ENCODE assay signal across 25 mouse cellular contexts in the genomic region with DNA sequence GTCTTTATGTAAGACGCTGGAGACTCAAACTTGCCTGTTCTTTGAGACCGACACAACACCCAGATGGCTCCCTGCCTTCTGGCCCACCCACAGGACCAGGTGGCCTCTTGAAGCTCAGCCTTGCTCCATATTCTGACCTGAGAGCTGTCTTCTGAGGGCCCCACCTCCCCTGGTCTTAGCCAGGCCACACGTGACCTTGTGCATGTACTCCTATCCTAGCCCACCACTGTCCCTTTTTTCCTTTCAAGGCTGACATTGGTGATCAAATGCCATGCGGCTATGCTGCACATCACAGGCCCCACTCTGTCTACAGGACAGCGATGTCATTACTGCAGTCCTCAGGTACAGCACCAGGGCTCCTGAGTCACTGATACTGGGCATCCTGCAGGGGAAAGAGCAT. TPM values are rescaled to one million over a fixed set of nuclear protein-coding genes. Genes with fewer than 3 reads are reported as not detected.
DNase-seq lines count a peak whose midpoint lies in the region; ATAC-seq and TF ChIP-seq lines count a peak whose summit lies in the region.
"Had no signal": no experiment of that assay in that cellular context is flagged by ENCODE, and none has a peak within 500 bp of the region (broad histone marks: within the 10 kb centered on the region; RNA-seq: fewer than 3 reads in every experiment).

No protein-coding gene starts in this region.

- no peak overlapping the region for H3K4me2 ChIP-seq in midbrain, embryonic 13.5 days (replicated peaks)
- no peak overlapping the region for H3K4me2 ChIP-seq in embryonic facial prominence, embryonic 15.5 days (replicated peaks)
- no peak overlapping the region for H3K4me2 ChIP-seq in stomach, postnatal 0 days (replicated peaks; ENCODE audit: low read depth)
- H3K4me2 ChIP-seq: embryonic facial prominence, embryonic 12.5 days; forebrain, embryonic 12.5 days; heart, embryonic 12.5 days; hindbrain, embryonic 14.5 days had no signal

- no peak overlapping the region for H3K4me3 ChIP-seq in midbrain, embryonic 13.5 days (replicated peaks)
- no peak overlapping the region for H3K4me3 ChIP-seq in midbrain, embryonic 10.5 days
- no peak overlapping the region for H3K4me3 ChIP-seq in embryonic facial prominence, embryonic 15.5 days (replicated peaks)
- no peak overlapping the region for H3K4me3 ChIP-seq in stomach, postnatal 0 days (ENCODE audit: low read depth, low read length)
- H3K4me3 ChIP-seq: embryonic facial prominence, embryonic 12.5 days; erythroblast, embryonic 14.5 days; forebrain, embryonic 12.5 days; heart, adult 2 months; heart, embryonic 12.5 days; megakaryocyte, embryonic 14.5 days had no signal

- no peak overlapping the region for H3K27ac ChIP-seq in midbrain, embryonic 13.5 days
- H3K27ac ChIP-seq in midbrain, embryonic 10.5 days (replicated peaks), result no peak overlapping the region
- peak overlapping the region; percentile 66 for H3K27ac ChIP-seq in embryonic facial prominence, embryonic 15.5 days (replicated peaks)
- H3K27ac ChIP-seq in stomach, postnatal 0 days (replicated peaks), result no peak overlapping the region
- H3K27ac ChIP-seq: embryonic facial prominence, embryonic 12.5 days; forebrain, embryonic 12.5 days; heart, adult 2 months; hindbrain, embryonic 14.5 days had no signal

- no peak overlapping the region for H3K9ac ChIP-seq in midbrain, embryonic 13.5 days (replicated peaks)
- no peak overlapping the region for H3K9ac ChIP-seq in embryonic facial prominence, embryonic 15.5 days
- no peak overlapping the region for H3K9ac ChIP-seq in stomach, postnatal 0 days (ENCODE audit: low read length)
- H3K9ac ChIP-seq: embryonic facial prominence, embryonic 12.5 days; forebrain, embryonic 12.5 days; heart, embryonic 12.5 days; hindbrain, embryonic 14.5 days had no signal

- peaks cover 27% of the 10 kb centered on the region for H3K36me3 ChIP-seq in midbrain, embryonic 13.5 days
- peaks cover 66% of the 10 kb centered on the region for H3K36me3 ChIP-seq in midbrain, embryonic 10.5 days
- H3K36me3 ChIP-seq in embryonic facial prominence, embryonic 15.5 days, result peaks cover 10% of the 10 kb centered on the region
- H3K36me3 ChIP-seq in stomach, postnatal 0 days (ENCODE audit: control insufficient read depth, insufficient read depth, low read length), result no peaks in the 10 kb centered on the region

- DNase-seq in heart, adult 11 months, result peak; percentile 92
- no peak for DNase-seq in heart, adult 18-20 months
- no peak for DNase-seq in midbrain, embryonic 10.5 days (ENCODE audit: low spot score)
- no peak for DNase-seq in stomach, postnatal 0 days (ENCODE audit: low spot score)
- DNase-seq: adrenal gland, adult 8-10 months; kidney, adult 11 months; layer of hippocampus, adult 9-11 months; thymus, postnatal 36 days had no signal

- no peaks in the 10 kb centered on the region for H3K4me1 ChIP-seq in midbrain, embryonic 13.5 days (replicated peaks)
- H3K4me1 ChIP-seq in midbrain, embryonic 10.5 days, result no peaks in the 10 kb centered on the region
- peaks cover 7% of the 10 kb centered on the region; the same call in 1 of the 2 replicates for H3K4me1 ChIP-seq in embryonic facial prominence, embryonic 15.5 days
- H3K4me1 ChIP-seq in stomach, postnatal 0 days (replicated peaks; ENCODE audit: control insufficient read depth, insufficient read depth), result peaks cover 3% of the 10 kb centered on the region
- H3K4me1 ChIP-seq: embryonic facial prominence, embryonic 12.5 days; forebrain, embryonic 12.5 days had no signal

- no peaks in the 10 kb centered on the region for H3K27me3 ChIP-seq in midbrain, embryonic 13.5 days
- no peaks in the 10 kb centered on the region for H3K27me3 ChIP-seq in midbrain, embryonic 10.5 days (ENCODE audit: low read depth, poor library complexity, severe bottlenecking)
- H3K27me3 ChIP-seq in embryonic facial prominence, embryonic 15.5 days, result no peaks in the 10 kb centered on the region
- H3K27me3 ChIP-seq in stomach, postnatal 0 days (ENCODE audit: control insufficient read depth, insufficient read depth, low read length), result no peaks in the 10 kb centered on the region
- H3K27me3 ChIP-seq: embryonic facial prominence, embryonic 12.5 days; forebrain, embryonic 12.5 days; megakaryocyte, embryonic 14.5 days had no signal

- no peak for TF ChIP-seq CTCF in stomach, postnatal 0 days (IDR thresholded peaks at IDR 0.05; ENCODE audit: low read depth)

- ATAC-seq in midbrain, embryonic 13.5 days, result peak; percentile 24; the same call in 1 of the 2 replicates
- no peak for ATAC-seq in embryonic facial prominence, embryonic 15.5 days (ENCODE audit: insufficient number of reproducible peaks, low FRiP score, low TSS enrichment, low read depth)
- 0 out of 2 replicates have a peak, but pooled peaks have one; percentile 13 for ATAC-seq in stomach, postnatal 0 days (ENCODE audit: low FRiP score, low TSS enrichment)
- ATAC-seq: activated CD4-positive, CD25-positive, alpha-beta regulatory T cell, adult 4 months; inflammation-experienced regulatory T-cells, adult 6 months had no signal

- TF ChIP-seq EP300 in stomach, postnatal 0 days (optimal IDR thresholded peaks at IDR 0.05), result no peak

- 95% methylated on average over 5 of the region's 5 CpGs for WGBS in midbrain, embryonic 13.5 days
- WGBS in midbrain, embryonic 10.5 days, result 94% methylated on average over 5 of the region's 5 CpGs
- 76% methylated on average over 5 of the region's 5 CpGs for WGBS in embryonic facial prominence, embryonic 15.5 days
- 95% methylated on average over 5 of the region's 5 CpGs for WGBS in stomach, postnatal 0 days

- no peaks in the 10 kb centered on the region for H3K9me3 ChIP-seq in midbrain, embryonic 13.5 days
- no peaks in the 10 kb centered on the region for H3K9me3 ChIP-seq in midbrain, embryonic 10.5 days (replicated peaks)
- no peaks in the 10 kb centered on the region for H3K9me3 ChIP-seq in embryonic facial prominence, embryonic 15.5 days (replicated peaks)
- no peaks in the 10 kb centered on the region for H3K9me3 ChIP-seq in stomach, postnatal 0 days (ENCODE audit: control insufficient read depth, low read length)
- H3K9me3 ChIP-seq: embryonic facial prominence, embryonic 12.5 days; forebrain, embryonic 12.5 days; heart, embryonic 12.5 days; megakaryocyte, embryonic 14.5 days had no signal

RNA-seq across cellular contexts. Expression of a gene that starts 30.1 kb away (rescaled TPM):
- total RNA-seq in heart, adult 18-20 months (2021), result 1 to 10 TPM; 3.7 to 6.7 TPM
- polyA plus RNA-seq in midbrain, embryonic 13.5 days (2015; fragmentation: Nextera tagmentation; extraction: Ambion mirVana), result 11.0 and 11.6 TPM in 2 replicates
- 23.3 and 27.1 TPM in 2 replicates for polyA plus RNA-seq in midbrain, embryonic 10.5 days (2016; fragmentation: Nextera tagmentation; extraction: Ambion mirVana)
- polyA plus RNA-seq in embryonic facial prominence, embryonic 15.5 days (2015; fragmentation: Nextera tagmentation; extraction: Ambion mirVana), result 16.5 and 21.4 TPM in 2 replicates
- polyA plus RNA-seq in stomach, postnatal 0 days (2015; fragmentation: Nextera tagmentation; extraction: Ambion mirVana), result 2.4 and 2.9 TPM in 2 replicates
- total RNA-seq: CH12.LX; monocyte, adult 5-6 weeks had no signal
- polyA plus RNA-seq: inflammation-experienced regulatory T-cells, adult 6 months had no signal

RNA-seq across cellular contexts. Expression of a gene that starts 58.5 kb away (rescaled TPM):
- 10 to 100 TPM; 31.1 to 33.0 TPM for total RNA-seq in heart, adult 18-20 months (2021)
- polyA plus RNA-seq in midbrain, embryonic 13.5 days (2015; fragmentation: Nextera tagmentation; extraction: Ambion mirVana), result not detected in 2 replicates
- polyA plus RNA-seq in midbrain, embryonic 10.5 days (2016; fragmentation: Nextera tagmentation; extraction: Ambion mirVana), result 0.62 and 2.0 TPM in 2 replicates
- polyA plus RNA-seq in embryonic facial prominence, embryonic 15.5 days (2015; fragmentation: Nextera tagmentation; extraction: Ambion mirVana), result 5.2 and 9.8 TPM in 2 replicates
- polyA plus RNA-seq in stomach, postnatal 0 days (2015; fragmentation: Nextera tagmentation; extraction: Ambion mirVana), result 0.17 and 0.19 TPM in 2 replicates
- total RNA-seq: CH12.LX; ES-E14; heart, postnatal 4 days; left cerebral cortex, postnatal 14 days; monocyte, adult 5-6 weeks had no signal
- polyA plus RNA-seq: activated CD4-positive, CD25-positive, alpha-beta regulatory T cell, adult 4 months; erythroblast, embryonic 14.5 days; heart, embryonic 12.5 days; heart, postnatal 0 days; hindbrain, embryonic 14.5 days; inflammation-experienced regulatory T-cells, adult 6 months had no signal
